Mouse (Mus musculus): ENCODE data around the gene Tek. TPM values are rescaled to one million over a fixed set of nuclear protein-coding genes. Genes with fewer than 3 reads are reported as not detected.
"Not testable (repeated sequence)": the region's sequence is repeated elsewhere in the genome, so short reads cannot be mapped to it uniquely, and the experiment has no call there.

Gene Tek
- 1 to 10 TPM; 6.4 to 6.6 TPM for total RNA-seq (2021)
- long read RNA-seq, full-length matches to known transcripts: 6 of 7 reads
- long read RNA-seq, partial matches to known transcripts: 0 of 7 reads
- long read RNA-seq, other reads (novel, unspliced or antisense): 1 of 7 reads

- no peak for DNase-seq (ENCODE audit: low spot score in 2 of 2)
Observed at GRCm38 (mm10) chr4:94738838-94739731, at the start of gene Tek. Gene Tek, plus strand, starts transcription at chr4:94739289.

GRCm38 (mm10) chr4:94689804-94690203 lies 49.3 kb upstream of the Tek start:
- DNase-seq (ENCODE audit: low spot score in 2 of 2): not testable (repeated sequence)

DNA sequence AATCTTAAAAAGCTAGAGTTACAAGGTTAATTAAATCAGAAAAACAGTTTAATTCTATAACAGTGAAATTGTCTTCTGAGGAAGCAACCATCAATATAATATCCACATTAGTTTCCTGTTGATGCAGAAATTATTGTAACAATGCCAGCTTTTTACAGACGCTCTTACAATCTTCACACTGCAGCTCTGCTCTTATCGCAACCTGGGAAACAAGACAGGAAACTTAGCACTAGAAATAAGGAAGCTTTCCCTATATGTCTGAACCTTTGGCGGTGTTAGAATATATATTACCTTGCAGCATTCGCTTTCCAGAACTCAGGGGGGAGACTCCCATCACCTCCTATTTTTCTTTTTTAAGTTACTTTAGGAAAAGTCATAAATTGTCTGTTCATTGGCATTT lies 48.0 kb upstream of the Tek start:
- no peak for DNase-seq (ENCODE audit: low spot score in 2 of 2)

GRCm38 (mm10) chr4:94692175-94692574 lies 46.9 kb upstream of the Tek start:
- no peak for DNase-seq (ENCODE audit: low spot score in 2 of 2)

DNA sequence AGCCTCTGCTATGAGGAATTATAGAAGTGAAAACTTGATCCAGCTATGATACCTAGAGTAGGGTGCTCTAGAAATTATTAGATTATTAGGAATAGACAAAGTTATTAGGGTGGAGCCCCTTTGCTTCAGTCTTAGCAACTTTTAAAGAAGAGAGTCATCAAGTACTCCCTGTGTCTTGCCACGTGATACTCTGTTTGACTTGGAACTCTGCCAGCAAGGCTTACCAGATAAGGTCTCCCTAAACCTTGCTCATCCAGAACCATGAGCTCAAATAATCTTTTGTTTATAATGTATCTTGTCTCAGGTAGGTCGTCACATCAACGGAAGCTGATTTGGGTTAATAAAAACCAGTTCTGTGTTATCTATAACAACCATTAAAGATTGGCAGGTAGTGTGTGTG lies 42.7 kb upstream of the Tek start:
- DNase-seq (ENCODE audit: low spot score in 2 of 2): no peak

GRCm38 (mm10) chr4:94711002-94711401 lies 28.1 kb upstream of the Tek start:
- DNase-seq (ENCODE audit: low spot score in 2 of 2): no peak

DNA sequence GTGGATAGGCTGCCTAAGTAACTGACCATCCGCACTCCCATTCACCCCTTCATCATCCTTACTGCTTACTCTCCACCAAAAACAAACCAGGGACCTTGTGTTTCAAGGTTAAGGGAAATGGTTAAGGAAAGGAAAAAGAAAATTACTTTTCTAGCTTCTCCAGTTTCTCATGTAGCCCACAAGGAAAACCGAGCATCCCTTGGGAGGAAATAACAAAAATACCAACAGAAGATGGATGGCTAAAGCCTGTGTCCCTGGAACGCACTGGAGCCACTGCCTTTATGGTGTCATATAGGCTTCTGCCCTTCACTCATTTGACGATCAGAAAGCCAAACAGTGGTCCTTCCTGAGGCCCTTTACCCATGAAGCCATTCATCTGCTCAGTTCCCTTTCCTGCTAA lies 27.7 kb upstream of the Tek start:
- DNase-seq (ENCODE audit: low spot score in 2 of 2): no peak

DNA sequence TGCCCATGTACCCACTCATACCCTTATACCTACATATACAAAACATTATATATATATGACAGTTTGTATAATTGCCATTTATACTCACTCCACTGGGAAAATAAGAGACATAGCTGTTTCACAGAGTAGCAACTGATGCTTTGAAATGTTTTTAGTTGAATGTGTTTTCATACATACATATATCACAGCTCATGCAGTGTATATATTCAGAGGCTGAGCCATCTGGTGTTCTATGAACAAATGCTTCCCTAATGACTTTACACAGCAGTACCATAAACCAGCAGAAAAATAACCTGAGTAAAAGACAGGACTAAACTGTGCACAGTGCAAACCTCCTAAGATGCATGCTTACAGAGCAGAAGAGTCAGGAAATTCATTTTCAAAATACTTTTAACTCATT lies 25.3 kb upstream of the Tek start:
- no peak for DNase-seq (ENCODE audit: low spot score in 2 of 2)

DNA sequence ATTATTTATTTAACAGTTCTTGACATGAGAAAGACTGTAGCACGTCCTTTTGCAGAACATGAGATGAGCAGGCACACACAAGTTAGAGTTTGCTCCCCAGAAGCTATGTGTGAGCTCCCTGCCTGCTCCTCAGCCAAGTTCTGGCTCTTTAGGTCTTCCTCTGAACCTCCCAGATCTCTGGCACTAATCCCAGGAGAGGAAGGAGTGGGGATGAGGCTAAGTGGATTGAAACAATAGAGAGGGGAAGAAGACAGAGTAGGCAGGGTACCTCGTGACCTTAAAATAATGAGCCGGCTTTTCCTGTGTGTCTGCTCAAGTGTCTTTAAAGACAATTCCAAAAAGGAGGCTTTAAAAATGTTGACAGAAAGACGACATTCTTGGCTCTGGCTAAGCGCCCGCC lies 23.9 kb upstream of the Tek start:
- no peak for DNase-seq (ENCODE audit: low spot score in 2 of 2)

GRCm38 (mm10) chr4:94725799-94726198 lies 13.3 kb upstream of the Tek start:
- DNase-seq (ENCODE audit: low spot score in 2 of 2): no peak

- no peak for DNase-seq (ENCODE audit: low spot score in 2 of 2)
Observed at GRCm38 (mm10) chr4:94732721-94733120, 6.4 kb upstream of the Tek start.

DNA sequence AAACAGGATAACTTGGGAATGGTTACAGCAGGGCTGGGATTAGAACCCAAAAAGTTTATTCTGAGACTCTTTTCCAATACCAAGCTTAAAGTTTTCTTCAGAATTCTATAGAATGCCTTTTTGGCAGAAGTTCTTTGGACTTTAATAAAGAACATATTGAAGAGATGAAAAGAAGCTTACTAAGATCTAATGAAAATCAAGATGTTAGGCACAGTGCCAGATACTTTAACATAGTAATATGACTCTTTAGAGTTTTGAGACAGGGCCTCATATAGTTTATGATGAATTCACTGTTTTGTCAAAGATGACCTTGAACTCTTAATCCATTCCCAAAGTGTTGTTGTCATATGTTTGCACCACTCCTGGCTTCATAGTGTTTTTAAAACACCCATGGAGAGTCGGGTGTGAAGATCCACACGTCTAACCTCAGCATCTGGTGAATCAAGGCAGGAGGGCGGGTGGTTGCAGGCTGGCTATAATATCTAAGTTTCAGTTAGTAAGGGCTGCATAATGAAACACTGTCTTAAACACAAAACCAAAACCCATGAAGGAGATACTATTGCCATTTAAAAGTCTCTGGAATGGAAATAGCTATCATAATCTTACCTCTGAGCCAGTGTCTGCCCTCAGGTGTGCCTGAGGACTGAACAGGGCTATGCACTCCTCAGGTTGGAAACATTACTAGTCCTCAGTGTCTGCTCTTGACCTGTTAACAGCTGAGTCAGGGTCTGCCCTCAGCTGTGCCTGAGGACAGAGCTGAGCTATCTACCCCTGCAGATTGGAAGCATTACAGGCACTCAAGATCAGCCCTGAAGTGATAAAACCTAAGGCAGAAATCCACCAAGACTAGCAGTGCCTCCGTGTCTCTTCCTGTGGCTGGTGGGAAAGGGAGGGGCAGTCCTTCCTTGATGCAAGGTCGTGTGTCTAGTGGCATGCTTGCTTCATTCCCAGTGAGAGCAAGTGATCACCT lies 1.5 kb upstream of the Tek start:
- no peak for DNase-seq (ENCODE audit: low spot score in 2 of 2)

DNA sequence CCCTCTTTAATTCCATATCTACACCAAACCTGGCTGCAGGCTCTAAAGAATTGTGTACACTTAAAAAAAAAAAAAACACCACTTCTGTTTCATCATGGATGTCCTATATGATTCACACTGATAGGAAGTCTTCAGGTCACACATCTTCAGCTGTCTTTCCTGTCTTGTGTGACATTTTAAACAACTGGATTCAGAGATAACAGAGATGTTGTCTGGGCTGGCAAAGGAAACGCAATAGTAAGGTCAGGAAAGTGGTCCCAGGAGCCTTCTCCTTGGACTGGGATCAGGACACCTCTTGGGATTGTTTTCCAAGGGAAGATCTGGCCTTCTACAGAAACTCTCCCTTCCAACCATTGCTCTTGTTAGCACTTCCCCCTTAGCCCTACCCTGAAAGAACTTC lies 2.7 kb downstream of the Tek start:
- no peak for DNase-seq (ENCODE audit: low spot score in 2 of 2)

DNA sequence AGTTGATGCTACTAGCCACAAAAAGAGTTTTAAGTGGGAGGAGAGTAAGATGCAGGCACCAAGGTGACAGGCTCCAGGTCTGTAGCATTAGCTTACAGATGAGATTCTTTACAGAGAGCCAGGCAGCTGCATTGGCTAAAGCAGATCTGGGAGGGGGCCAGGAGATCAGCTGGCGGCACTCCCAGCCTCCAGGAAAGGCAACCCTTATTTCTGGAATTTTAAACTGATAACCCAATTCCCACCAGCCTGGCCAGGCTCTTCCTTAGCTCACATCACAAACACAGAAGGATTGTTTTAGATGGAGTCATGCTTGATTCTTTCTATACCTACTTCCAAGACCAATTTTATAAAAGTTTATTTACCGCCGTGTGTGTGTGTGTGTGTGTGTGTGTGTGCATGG lies 6.7 kb downstream of the Tek start:
- DNase-seq (ENCODE audit: low spot score in 2 of 2): no peak

GRCm38 (mm10) chr4:94746387-94746811 lies 7.3 kb downstream of the Tek start:
- no peak for DNase-seq (ENCODE audit: low spot score in 2 of 2)

GRCm38 (mm10) chr4:94747338-94747737 lies 8.2 kb downstream of the Tek start:
- no peak for DNase-seq (ENCODE audit: low spot score in 2 of 2)

- DNase-seq (ENCODE audit: low spot score in 2 of 2): no peak
Observed at GRCm38 (mm10) chr4:94752512-94752911, 13.4 kb downstream of the Tek start.

- no peak for DNase-seq (ENCODE audit: low spot score in 2 of 2)
Observed at GRCm38 (mm10) chr4:94765217-94765616, 26.1 kb downstream of the Tek start.

DNA sequence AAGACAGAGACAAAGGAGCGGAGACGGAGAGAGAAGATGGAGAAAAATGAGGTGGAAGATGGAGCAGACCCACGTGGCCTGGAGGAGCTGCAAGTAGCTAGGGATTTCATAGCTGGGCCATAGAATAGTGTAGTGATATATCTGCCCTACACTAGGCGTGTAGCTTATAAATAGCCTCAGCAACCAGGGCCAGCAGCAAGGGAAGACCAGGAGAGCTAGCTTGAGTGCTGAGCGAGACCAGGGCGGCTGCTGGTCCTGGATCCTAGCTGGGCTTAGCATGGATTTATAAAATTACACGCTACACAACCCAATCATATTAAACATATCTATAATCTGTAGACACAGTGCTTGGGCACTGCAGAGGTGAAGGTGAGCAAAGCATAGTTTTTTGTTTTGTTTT lies 27.1 kb downstream of the Tek start:
- no peak for DNase-seq (ENCODE audit: low spot score in 2 of 2)

GRCm38 (mm10) chr4:94768624-94769023 lies 29.5 kb downstream of the Tek start:
- DNase-seq (ENCODE audit: low spot score in 2 of 2): no peak

GRCm38 (mm10) chr4:94781043-94781442 lies 42.0 kb downstream of the Tek start:
- no peak for DNase-seq (ENCODE audit: low spot score in 2 of 2)

- DNase-seq (ENCODE audit: low spot score in 2 of 2): no peak
Observed at GRCm38 (mm10) chr4:94785921-94786320, 46.8 kb downstream of the Tek start.
